In genomic region chr4:82531977-82532376, GRCm38 (mm10) we compare ENCODE assay signal across 10 mouse cellular contexts.
A peak's percentile ranks its signal among the peaks of the same experiment; 100 is the strongest.
DNase-seq lines count a peak whose midpoint lies in the region; ATAC-seq and TF ChIP-seq lines count a peak whose summit lies in the region.
"Had no signal": no experiment of that assay in that cellular context is flagged by ENCODE, and none has a peak within 500 bp of the region (broad histone marks: within the 10 kb centered on the region; RNA-seq: fewer than 3 reads in every experiment).

No protein-coding gene starts in this region.

- no peaks in the 10 kb centered on the region for H3K36me3 ChIP-seq in lung, embryonic 14.5 days (ENCODE audit: insufficient read depth)
- H3K36me3 ChIP-seq in forebrain, embryonic 15.5 days = no peaks in the 10 kb centered on the region
- no peaks in the 10 kb centered on the region for H3K36me3 ChIP-seq in intestine, embryonic 16.5 days (ENCODE audit: control insufficient read depth, insufficient read depth, low read length)
- no peaks in the 10 kb centered on the region for H3K36me3 ChIP-seq in stomach, embryonic 14.5 days (ENCODE audit: control insufficient read depth, insufficient read depth, low read length)
- H3K36me3 ChIP-seq: liver, embryonic 15.5 days had no signal

- H3K4me3 ChIP-seq in lung, embryonic 14.5 days (ENCODE audit: low read depth, low read length) = no peak overlapping the region
- H3K4me3 ChIP-seq in forebrain, embryonic 15.5 days = 0 out of 2 replicates have a peak overlapping the region, but pooled peaks have one; percentile 1
- no peak overlapping the region for H3K4me3 ChIP-seq in intestine, embryonic 16.5 days (ENCODE audit: low read length)
- no peak overlapping the region for H3K4me3 ChIP-seq in stomach, embryonic 14.5 days (ENCODE audit: low read depth, low read length)
- H3K4me3 ChIP-seq: liver, embryonic 15.5 days had no signal

- no peak for TF ChIP-seq CTCF in lung, embryonic 14.5 days (IDR thresholded peaks at IDR 0.05; ENCODE audit: low read depth)

- WGBS in lung, embryonic 14.5 days = 34% methylated on average over 5 of the region's 5 CpGs
- 13% methylated on average over 5 of the region's 5 CpGs for WGBS in forebrain, embryonic 15.5 days
- WGBS in intestine, embryonic 16.5 days = 58% methylated on average over 5 of the region's 5 CpGs
- 45% methylated on average over 5 of the region's 5 CpGs for WGBS in stomach, embryonic 14.5 days

- ATAC-seq in lung, embryonic 14.5 days (ENCODE audit: insufficient read depth) = peak; percentile 46; the same call in 1 of the 2 replicates
- ATAC-seq in forebrain, embryonic 15.5 days (replicated peaks) = peak; percentile 42
- no peak for ATAC-seq in intestine, embryonic 16.5 days
- no peak for ATAC-seq in stomach, embryonic 14.5 days (ENCODE audit: insufficient number of reproducible peaks, insufficient read depth, low FRiP score, low read depth)

- H3K27ac ChIP-seq in lung, embryonic 14.5 days (ENCODE audit: low read depth) = peak overlapping the region; percentile 93
- peak overlapping the region; percentile 97 for H3K27ac ChIP-seq in forebrain, embryonic 15.5 days (replicated peaks)
- peak overlapping the region; percentile 49; the same call in 1 of the 2 replicates for H3K27ac ChIP-seq in intestine, embryonic 16.5 days (ENCODE audit: low read length)
- H3K27ac ChIP-seq in stomach, embryonic 14.5 days (ENCODE audit: low read length) = peak overlapping the region; percentile 83; the same call in 1 of the 2 replicates
- H3K27ac ChIP-seq: liver, embryonic 15.5 days had no signal

- H3K4me1 ChIP-seq in lung, embryonic 14.5 days (ENCODE audit: insufficient read depth) = peaks cover 26% of the 10 kb centered on the region; the same call in 1 of the 2 replicates
- peaks cover 69% of the 10 kb centered on the region for H3K4me1 ChIP-seq in forebrain, embryonic 15.5 days
- peaks cover 10% of the 10 kb centered on the region for H3K4me1 ChIP-seq in intestine, embryonic 16.5 days (ENCODE audit: control insufficient read depth, insufficient read depth, low read length)
- H3K4me1 ChIP-seq in stomach, embryonic 14.5 days (ENCODE audit: control insufficient read depth, insufficient read depth, low read length) = peaks cover 22% of the 10 kb centered on the region; the same call in 1 of the 2 replicates
- H3K4me1 ChIP-seq: liver, embryonic 15.5 days had no signal

- no peaks in the 10 kb centered on the region for H3K9me3 ChIP-seq in lung, embryonic 14.5 days (ENCODE audit: low read depth, low read length)
- no peaks in the 10 kb centered on the region for H3K9me3 ChIP-seq in forebrain, embryonic 15.5 days
- no peaks in the 10 kb centered on the region for H3K9me3 ChIP-seq in intestine, embryonic 16.5 days (ENCODE audit: control insufficient read depth, low read length)
- H3K9me3 ChIP-seq in stomach, embryonic 14.5 days (ENCODE audit: control insufficient read depth, low read depth, low read length) = no peaks in the 10 kb centered on the region
- H3K9me3 ChIP-seq: liver, embryonic 15.5 days had no signal

- H3K9ac ChIP-seq in lung, embryonic 14.5 days = peak overlapping the region; percentile 4; the same call in 1 of the 2 replicates
- H3K9ac ChIP-seq in forebrain, embryonic 15.5 days (replicated peaks) = peak overlapping the region; percentile 17
- H3K9ac ChIP-seq in intestine, embryonic 16.5 days (ENCODE audit: low read depth, low read length) = peak overlapping the region; percentile 36; the same call in 1 of the 2 replicates
- H3K9ac ChIP-seq in stomach, embryonic 14.5 days (replicated peaks; ENCODE audit: low read depth, low read length) = no peak overlapping the region
- H3K9ac ChIP-seq: liver, embryonic 15.5 days had no signal

- no peak for DNase-seq in lung, embryonic 14.5 days
- no peak for DNase-seq in lung, postnatal 10 days
- DNase-seq in MN1 (ENCODE audit: low spot score) = no peak
- no peak for DNase-seq in T-cell, adult 2 months (ENCODE audit: low spot score)
- DNase-seq: kidney, adult 8-10 months; thymus, postnatal 4 days had no signal

- peaks cover 5% of the 10 kb centered on the region; the same call in 1 of the 2 replicates for H3K27me3 ChIP-seq in lung, embryonic 14.5 days (ENCODE audit: insufficient read depth, low read length)
- H3K27me3 ChIP-seq in forebrain, embryonic 15.5 days = no peaks in the 10 kb centered on the region
- H3K27me3 ChIP-seq in intestine, embryonic 16.5 days (replicated peaks; ENCODE audit: control insufficient read depth, insufficient read depth, low read length) = peaks cover 5% of the 10 kb centered on the region; the same call in 1 of the 2 replicates
- no peaks in the 10 kb centered on the region for H3K27me3 ChIP-seq in stomach, embryonic 14.5 days (ENCODE audit: control insufficient read depth, insufficient read depth, low read length)

- H3K4me2 ChIP-seq in lung, embryonic 14.5 days = peak overlapping the region; percentile 48
- peak overlapping the region; percentile 39 for H3K4me2 ChIP-seq in forebrain, embryonic 15.5 days (replicated peaks)
- H3K4me2 ChIP-seq in intestine, embryonic 16.5 days (ENCODE audit: low read depth, low read length) = no peak overlapping the region
- H3K4me2 ChIP-seq in stomach, embryonic 14.5 days (replicated peaks; ENCODE audit: low read depth, low read length) = peak overlapping the region; percentile 19; the same call in 1 of the 2 replicates
- H3K4me2 ChIP-seq: liver, embryonic 15.5 days had no signal

Comparison
In these comparisons a context has a peak if more than half of its experiments do, and no peak if none do; other contexts are left out.
1. ATAC-seq: peak in lung, embryonic 14.5 days (single experiment) and forebrain, embryonic 15.5 days (single experiment); none in intestine, embryonic 16.5 days (single experiment) and stomach, embryonic 14.5 days (single experiment).
2. Peak in every context shown above with its lines, with median percentiles within 50 percentile points of each other: H3K27ac ChIP-seq.